Mouse (Mus musculus) layer of hippocampus, postnatal 10 days (tissue): Measurements from ENCODE around the gene Capn6. TPM values are rescaled to one million over a fixed set of nuclear protein-coding genes. Genes with fewer than 3 reads are reported as not detected.

Source experiments
- DNase-seq, 2 experiments: peaks; one replicate each; pipeline ENCODE4 v3.0.0; 2021; ENCODE audit warnings: low spot score in 2 of 2
- long read RNA-seq: library from polyadenylated mRNA; stranded (forward); transcript quantifications from one replicate; pipeline ENCODE4 v2.0.0, GENCODE M21; 2023
- microRNA-seq, 2 experiments: library from miRNA; unstranded; fragments of <30 nt; microRNA quantifications; one replicate each; pipeline ENCODE4 v1.2.0; 2021
- total RNA-seq, 2 experiments: library from RNA; stranded (reverse); gene quantifications; 2 replicates each; pipeline ENCODE4 v1.2.3; 2021

Gene Capn6
- total RNA-seq = 1 to 10 TPM in 1 of 2 experiments, under 1 TPM in 1; 0.71 to 1.1 TPM
- long read RNA-seq = 0 reads

DNA sequence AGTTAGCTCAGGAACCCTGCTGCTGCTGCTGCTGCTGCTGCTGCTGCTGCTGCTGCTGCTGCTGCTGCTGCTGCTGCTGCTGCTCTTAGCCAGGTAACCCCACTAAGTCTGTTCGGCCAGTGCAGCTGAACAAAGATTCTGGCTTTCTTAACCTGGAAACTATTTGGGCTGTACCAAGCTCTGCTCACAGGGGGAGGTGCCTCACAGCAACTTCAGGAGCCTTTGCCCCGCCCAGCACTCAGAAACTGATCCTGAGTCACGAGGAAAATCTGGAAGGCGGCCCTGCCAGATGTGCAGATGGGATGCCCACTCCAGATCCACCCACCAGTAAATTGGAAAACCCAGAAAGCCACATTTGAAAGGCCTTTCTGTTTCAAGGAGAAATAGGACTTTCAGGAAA, at the start of gene Capn6:
TSS of gene Capn6 (minus strand) at position 203 of the 400 bp plus-strand sequence.
- no peak for DNase-seq

DNA sequence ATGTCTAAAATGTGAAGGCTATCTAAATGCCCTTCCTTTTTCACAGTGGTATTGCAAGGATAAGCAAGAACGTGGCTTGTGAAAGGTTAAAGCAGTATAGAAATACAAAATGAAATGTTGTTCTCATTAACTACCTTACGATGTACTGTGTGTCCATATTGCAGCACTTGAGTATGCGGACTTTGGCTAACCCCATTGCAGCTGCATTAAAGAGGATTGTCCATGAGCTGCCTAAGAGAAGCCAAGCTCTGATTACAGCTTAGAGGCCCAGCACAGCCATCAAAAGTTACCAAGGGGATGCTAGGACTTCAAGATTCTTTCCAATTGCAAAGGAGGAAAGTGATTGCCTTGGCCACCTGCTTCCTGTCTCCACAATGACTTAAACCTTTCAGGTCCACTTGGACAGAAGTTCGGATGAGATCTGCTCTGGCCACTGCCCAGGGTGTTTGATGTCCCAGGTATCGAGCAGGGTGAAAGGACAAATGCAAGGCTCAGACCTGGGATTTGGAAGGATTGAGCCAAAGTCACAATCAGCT, 40.0 kb upstream of the Capn6 start:
- no peak for DNase-seq

DNA sequence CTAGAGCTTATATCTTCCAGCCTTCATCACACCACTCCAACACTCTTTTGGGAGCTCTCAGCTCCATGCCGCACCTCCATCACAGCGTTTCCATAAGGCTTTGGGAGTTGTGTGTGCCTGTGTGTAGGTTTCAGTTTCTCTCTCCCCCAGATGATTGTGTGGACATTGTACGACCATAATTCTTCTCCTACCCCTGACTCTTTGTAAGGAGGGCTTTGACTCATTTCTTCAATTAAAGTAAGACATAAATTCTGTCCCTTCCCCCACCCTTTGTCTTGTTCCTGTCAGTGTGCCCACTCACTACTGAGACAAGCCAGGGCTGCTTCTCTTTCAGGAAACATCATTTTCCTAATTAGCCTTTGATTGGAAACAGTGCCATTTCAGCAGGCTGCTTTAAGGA, 24.1 kb upstream of the Capn6 start:
- DNase-seq = no peak

DNA sequence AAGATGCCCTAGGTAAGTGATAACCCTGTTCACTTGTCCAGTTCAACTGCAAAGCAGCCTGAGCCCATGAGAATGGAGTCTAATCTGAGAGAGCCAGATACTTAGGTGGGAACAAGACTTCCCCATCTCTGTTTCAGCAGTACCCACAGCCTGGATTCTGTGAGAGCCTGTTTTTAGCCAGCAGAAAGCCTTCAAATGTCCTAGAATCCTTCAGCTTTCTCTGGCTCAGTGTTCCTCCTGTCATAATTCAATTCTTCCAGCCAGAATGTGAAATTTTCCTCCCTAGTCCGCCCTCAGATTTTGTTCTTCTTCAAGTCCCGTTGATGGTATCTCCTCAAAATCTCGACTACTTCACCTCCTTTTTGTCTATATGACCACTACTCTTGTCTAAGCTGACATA, 22.8 kb upstream of the Capn6 start:
- DNase-seq = no peak

DNA sequence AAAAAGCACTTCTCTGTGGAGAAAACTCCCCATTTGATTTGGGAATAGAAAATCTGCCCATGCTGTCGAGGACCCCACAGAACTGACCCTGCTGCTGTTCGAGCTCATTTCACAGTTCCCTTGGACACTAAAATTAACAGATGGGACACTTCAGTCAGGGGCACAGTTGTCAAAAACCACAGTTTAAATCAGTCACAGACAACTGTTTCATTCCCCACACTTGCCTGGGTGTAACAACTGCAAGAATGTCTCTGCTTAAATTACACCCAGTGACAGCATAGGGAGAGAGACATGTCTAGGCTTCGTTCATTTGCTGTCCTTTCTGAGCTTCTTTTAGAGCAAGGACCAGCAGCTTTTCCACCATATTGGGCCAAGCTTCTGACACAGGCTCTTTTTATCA, 19.4 kb upstream of the Capn6 start:
- no peak for DNase-seq

DNA sequence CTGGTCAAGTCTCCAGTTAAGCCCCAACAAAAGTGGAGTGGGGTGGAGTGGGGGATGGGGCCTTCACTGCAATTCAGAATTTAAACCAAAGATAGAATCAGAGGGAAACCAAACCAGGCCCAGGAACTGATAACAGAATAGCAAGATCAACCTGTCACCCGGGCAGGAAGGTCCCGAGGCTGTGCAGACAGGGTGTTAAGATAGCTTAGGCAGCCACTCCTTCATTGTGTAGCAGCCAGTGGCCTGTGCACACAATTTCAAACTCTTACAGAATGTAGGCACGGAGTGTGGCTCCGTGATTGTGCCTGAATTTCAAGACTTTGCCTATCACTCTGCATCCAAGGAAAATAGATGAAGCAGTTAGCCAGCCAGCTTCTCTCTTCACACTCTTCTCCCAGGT, 693 bp downstream of the Capn6 start:
- DNase-seq = no peak

DNA sequence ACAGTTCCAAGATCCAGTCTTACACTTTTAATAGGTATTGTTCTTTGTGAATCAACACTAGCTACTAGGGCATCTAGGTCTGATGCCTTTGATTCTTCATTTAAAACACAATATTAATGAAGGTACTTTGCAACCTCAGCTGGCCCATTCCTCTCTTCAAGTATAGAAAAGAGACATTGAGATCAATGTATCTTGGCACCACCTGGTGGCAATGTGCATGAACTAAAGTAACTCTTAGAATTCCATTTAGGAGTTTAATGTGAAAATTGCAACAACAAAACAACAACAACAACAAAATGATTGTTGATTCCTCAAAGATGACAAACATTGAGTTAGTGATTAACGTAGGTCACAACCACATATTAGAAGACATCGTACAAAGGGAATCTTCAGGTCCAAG, 8.3 kb downstream of the Capn6 start:
- no peak for DNase-seq

DNA sequence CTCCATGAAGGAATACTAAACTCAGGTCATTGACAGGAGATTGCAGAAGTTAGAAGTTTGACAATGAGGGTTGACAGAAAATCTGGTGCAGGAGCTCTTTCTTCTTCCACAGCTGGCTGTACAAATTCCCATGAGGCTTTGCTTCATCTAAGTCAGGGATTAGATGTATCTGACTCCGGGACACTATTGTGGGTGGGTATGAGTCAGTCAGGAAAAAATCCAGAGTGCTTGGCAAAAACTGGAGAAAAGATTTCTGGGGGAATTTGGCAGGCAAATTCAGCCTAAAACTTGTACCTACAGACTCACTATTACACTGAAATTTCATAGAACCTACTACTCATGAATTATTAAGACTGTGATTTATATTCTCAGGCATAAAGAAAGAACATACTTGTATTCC, 11.3 kb downstream of the Capn6 start:
- DNase-seq = no peak

DNA sequence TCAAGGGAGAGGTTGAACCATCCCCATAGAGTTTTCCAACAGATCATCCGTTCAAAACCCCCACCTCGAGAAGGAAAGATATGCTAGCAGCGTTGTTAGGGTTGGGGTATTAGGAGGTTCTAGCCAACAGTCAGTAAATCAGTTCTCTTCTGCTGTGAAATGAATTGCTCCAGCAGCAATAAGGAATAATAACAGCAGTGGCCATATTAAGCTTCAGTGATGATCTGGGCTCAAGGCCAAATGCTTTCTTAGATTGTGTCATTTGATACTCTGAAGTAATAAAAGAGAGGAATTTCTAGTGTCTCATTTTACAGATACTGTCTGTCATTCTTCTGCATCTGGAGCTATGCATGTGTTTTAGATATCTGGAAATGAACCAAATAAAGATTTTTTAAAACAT, 64.7 kb downstream of the Capn6 start:
- no peak for DNase-seq

Small RNAs within 50 kb of the gene (microRNA-seq; reads per million reads assigned to microRNA genes)
- gene Gm47298 = 0 reads per million in 2 experiments

Other genes starting within 250 kb of the Capn6 start
- gene Dcx, start 105.9 kb upstream of the Capn6 start, total RNA-seq = 100 to 1,000 TPM; 158 to 179 TPM